Mouse (Mus musculus) heart, postnatal 25 days (tissue): ENCODE data around the gene Auts2. TPM values are rescaled to one million over a fixed set of nuclear protein-coding genes. Genes with fewer than 3 reads are reported as not detected.
A peak's percentile ranks its signal among the peaks of the same experiment; 100 is the strongest.

Experiments used
- DNase-seq: peaks from one replicate; pipeline ENCODE4 v3.0.0; 2022; ENCODE audit warnings: low spot score
- intact Hi-C: fragments of 180-260 bp; cut with DNase I; formaldehyde crosslinking; loops from one replicate; pipeline ENCODE4 v1.15.1; 2025
- total RNA-seq, 2 experiments: library from RNA; stranded (reverse); gene quantifications; 2 replicates each; pipeline ENCODE4 v1.2.3; 2021

Gene Auts2
- total RNA-seq, 2 experiments from 2014 or later = 33.6 to 43.8 TPM

- intact Hi-C loops = no loop called here
- no peak for DNase-seq
These were observed 381.6 kb downstream of the Auts2 start for GRCm38 (mm10) chr5:132161338-132162205.

GRCm38 (mm10) chr5:132144181-132144580, 399.0 kb downstream of the Auts2 start:
- intact Hi-C loops = no loop called here
- no peak for DNase-seq

DNA sequence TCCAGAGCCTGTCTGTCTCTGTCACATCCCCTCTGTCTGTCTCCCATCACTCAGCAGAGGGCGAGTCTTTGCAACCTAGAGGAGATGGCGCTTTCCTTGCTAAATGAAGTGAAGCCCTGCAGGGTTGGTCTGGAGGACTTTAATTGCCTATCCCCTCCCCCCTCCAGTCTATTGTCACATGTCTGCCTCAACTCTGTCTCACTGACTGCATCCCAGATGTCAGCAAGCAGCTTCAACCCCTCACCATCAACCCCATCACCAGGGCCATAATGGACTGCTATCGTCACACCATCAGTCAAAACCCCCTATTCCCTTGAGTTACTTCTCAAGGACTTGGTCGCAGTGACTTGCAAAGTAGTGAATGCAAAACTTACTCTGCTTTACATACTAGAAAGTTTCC, 402.3 kb downstream of the Auts2 start:
- intact Hi-C loops = no loop called here
- no peak for DNase-seq

- no peak for DNase-seq
- intact Hi-C loops = no loop called here
These were observed 407.0 kb downstream of the Auts2 start for GRCm38 (mm10) chr5:132135941-132136663.

GRCm38 (mm10) chr5:132131948-132132347, 411.2 kb downstream of the Auts2 start:
- intact Hi-C loops = no loop called here
- no peak for DNase-seq

- DNase-seq = no peak
- intact Hi-C loops = no loop called here
These were observed 412.6 kb downstream of the Auts2 start for GRCm38 (mm10) chr5:132130577-132130976.

DNA sequence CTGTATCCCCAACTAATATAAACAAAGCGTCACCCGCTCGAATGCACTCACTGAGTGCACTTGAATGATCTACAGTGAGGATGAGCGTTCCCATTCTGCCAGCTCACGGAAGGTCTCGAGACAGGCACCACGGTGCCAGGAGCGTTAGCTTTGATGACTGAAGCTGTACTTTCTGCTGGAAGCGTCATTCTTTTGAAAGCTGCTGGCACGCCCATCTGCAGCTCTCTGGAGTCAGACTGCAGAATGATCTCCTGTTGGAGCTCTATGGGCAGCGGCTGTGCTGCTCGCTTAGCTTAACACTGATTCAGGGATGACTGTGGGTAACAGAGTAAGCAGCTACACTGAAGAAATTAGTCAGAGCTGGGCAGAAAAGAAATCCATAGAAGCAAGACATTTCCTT, 416.5 kb downstream of the Auts2 start:
- no peak for DNase-seq
- intact Hi-C loops = no loop called here

DNA sequence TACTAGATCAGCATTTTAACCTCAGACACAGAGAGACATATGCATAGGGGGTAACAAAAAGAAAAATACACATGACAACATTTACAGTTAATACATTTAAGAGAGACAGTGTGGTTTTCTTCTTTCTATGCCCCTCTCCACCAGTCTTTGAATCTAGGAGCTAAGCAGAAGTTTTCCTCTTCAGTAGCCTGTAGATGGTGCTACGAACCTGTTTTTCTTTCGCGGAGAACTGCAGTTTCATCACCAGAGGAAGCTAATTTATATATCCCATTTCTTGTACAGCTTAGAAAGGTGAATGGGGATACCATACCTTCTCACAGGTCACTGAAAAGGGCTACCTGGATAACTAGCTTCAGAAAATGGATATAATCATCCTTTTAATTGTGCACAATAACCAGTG, 427.5 kb downstream of the Auts2 start:
- no peak for DNase-seq
- intact Hi-C loops = loop anchor here (10.0 kb wide), 4 partner anchors 581 to 1949 kb away; no protein-coding TSS in a partner anchor

DNA sequence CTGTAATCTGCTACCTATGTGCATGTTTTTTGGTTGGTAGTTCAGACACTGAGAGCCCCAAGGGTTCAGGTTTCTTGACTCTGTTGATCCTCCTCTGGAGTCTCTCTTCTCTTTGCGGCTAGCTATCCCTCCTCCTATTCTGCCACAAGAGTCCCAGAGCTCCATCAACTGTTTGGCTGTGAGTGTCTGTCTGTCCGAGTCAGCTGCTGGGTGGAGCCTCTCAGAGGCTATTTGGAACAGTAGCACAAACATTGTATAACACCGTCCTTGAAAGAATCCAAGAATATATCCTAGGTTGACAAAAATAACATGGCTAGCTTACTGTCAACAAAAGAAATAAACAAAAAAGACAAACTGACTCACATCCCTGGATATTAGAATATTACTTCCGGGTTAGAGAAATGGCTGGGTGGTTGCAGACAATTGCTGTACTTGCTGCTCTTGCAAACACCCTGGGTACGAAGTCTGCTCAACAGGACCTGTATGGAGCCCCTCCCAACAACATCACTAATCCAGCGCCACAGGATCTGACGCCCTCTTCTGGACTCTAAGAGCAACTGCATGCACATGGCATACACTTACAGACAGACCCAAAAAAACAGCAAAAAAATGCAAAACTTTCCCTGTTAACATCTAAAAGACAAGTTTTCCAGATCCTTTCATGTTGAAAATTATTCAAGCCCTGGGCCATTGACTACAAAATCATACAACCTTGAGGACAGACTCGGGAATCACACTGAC, 428.4 kb downstream of the Auts2 start:
- intact Hi-C loops = loop anchor here (10.0 kb wide), 4 partner anchors 580 to 1950 kb away; no protein-coding TSS in a partner anchor

GRCm38 (mm10) chr5:132113480-132113879, 429.7 kb downstream of the Auts2 start:
- no peak for DNase-seq
- intact Hi-C loops = loop anchor here (10.0 kb wide), 4 partner anchors 579 to 1951 kb away; no protein-coding TSS in a partner anchor

More for the DNA sequence above, 428.4 kb downstream of the Auts2 start:
- no peak for DNase-seq

GRCm38 (mm10) chr5:132112666-132113065, 430.5 kb downstream of the Auts2 start:
- intact Hi-C loops = loop anchor here (10.0 kb wide), 4 partner anchors 578 to 1952 kb away; no protein-coding TSS in a partner anchor
- DNase-seq = no peak

DNA sequence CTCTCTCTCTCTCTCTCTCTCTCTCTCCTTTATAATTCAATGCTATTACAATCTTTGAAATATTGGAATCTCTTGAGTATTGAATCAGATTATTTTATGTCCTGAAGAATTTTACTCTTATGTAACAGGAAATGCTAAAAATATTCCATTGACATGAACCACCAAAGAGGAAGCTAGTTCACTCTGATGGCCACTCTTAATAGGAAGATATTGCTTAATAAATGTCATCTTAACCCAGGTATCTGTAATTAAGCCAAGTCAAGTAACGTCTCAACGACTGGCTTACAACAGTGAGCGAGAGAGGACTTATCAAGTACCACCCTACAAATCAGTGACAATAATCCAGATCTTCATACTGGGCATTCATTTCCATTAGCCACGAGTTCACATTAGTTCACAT, 440.7 kb downstream of the Auts2 start:
- DNase-seq = no peak
- intact Hi-C loops = no loop called here

GRCm38 (mm10) chr5:132098461-132098860, 444.7 kb downstream of the Auts2 start:
- DNase-seq = no peak
- intact Hi-C loops = no loop called here

DNA sequence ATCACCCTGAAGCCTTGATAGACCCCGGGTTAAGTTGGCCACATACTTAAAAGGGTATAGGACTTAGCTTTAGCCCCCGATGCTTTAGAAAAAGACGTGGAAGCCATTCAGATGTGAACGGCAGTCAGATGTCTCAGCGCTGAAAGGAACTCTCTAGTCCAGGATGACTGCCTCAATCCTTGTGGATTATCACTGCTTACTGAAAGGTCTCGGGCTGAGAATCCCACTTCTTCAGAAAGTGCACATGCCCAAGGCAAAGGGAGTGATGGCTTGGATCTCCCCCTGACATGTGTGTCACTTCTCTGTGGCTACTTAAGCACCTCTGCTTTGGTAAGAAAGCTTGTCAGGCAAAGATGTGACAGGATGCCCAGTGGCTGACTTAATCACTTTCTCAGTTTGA, 450.4 kb downstream of the Auts2 start:
- no peak for DNase-seq
- intact Hi-C loops = no loop called here

GRCm38 (mm10) chr5:132089496-132090250, 453.5 kb downstream of the Auts2 start:
- no peak for DNase-seq
- intact Hi-C loops = no loop called here

GRCm38 (mm10) chr5:132088585-132088984, 454.6 kb downstream of the Auts2 start:
- no peak for DNase-seq
- intact Hi-C loops = no loop called here

DNA sequence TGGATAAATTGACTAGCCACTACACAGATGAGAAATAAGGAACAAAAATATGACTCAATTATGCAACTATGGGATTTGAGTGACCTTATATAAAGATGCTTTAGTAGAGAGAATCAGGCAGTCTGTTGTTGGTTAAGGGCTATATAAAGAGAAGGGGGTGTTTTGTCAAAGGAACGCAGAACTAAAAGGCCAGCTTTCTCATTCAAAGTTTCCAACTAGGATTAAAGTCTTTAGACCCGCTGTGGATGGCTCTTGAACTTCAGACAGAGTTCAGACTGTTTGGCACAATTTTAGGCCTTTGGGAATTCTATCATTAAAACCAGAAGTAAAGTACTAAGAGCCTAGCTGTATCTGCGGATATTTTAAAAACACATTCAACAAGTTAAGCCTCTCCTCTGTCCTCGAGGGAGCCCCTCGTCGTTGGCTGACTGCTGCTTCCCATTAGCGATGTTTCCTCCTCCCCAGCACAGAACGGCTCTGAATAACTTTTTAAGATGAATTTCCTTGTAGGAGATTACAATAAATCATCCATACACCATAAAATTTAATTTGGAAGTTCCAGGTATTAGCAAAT, 459.3 kb downstream of the Auts2 start:
- intact Hi-C loops = no loop called here
- DNase-seq = no peak

DNA sequence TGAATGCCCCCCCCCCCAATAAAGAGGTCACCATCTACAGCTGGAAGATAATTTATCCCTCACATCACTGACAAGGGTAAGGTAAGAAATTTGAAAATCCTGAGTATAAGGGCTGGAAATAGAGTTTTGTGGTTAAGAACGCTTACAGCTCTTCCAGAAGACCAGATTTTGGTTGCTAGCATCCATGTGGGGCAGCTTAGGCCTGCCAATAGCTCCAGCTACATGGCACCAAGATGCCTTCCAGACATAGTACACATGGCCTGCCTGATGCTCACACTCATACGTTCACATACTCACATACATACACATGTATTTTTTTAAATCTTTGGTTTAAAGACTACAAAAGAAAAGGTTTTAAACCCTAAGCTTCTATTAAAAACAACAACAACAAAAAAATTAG, 467.2 kb downstream of the Auts2 start:
- DNase-seq = no peak
- intact Hi-C loops = no loop called here

DNA sequence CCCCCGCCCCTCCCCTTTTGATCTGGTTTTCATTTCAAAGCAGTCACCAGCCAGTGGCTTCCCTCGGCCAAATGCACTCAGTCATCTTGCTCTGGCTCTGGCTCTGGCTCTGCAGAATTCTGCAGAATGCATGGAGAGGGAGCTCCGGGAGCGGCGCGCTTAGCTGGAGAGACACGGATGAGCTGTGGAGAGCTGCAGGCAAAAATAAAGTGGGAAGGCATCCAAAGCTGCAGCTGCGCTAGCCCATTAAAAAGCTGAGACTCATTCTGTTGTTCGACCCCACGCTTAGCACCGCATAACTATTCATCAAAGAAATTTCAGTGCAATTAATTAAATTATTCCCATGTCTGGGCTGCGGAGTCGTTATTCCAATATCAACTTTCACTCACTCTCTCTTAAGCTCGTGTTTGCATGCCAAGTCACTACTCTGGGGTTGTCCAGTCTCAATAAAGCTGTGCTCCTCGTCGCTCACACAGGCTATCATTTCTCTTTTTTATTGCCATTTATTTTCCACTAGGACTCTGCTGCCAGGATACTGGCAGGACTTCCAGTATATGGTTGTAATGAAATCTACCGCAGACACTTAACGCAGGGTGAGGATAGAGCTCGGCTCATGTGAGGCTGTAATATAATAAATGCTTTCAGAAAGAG, 468.3 kb downstream of the Auts2 start:
- intact Hi-C loops = no loop called here
- DNase-seq = peak; percentile 15
